Mouse (Mus musculus): ENCODE measurements around the gene Ppfibp1.

Ppfibp1 gene

DNA sequence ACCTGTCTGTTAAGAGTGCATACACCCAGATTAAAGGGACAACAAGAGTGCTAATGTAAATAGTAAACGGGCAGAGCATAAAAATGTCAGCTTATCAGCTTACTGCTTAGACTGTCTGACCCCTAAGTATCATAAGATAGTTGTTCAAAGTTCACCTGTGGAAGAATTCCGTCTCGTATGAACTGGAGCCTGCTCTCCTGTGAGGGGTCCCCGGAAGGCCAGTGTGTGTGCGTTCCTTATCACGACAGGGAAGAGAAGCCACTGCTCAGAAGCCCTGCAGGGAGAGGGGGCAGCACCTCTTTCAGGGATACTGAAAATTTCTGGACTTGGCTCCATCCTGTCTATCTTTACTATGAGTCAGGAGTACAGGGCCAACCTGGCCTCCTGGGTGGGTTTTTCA is 108.7 kb downstream of the Ppfibp1 start:
- DNase-seq (ENCODE audit: low read depth): no peak

- DNase-seq (ENCODE audit: low read depth): no peak
These were observed 110.4 kb downstream of the Ppfibp1 start for GRCm38 (mm10) chr6:146998710-146999109.

GRCm38 (mm10) chr6:146999302-146999701 is 111.0 kb downstream of the Ppfibp1 start:
- no peak for DNase-seq (ENCODE audit: low read depth)

- no peak for DNase-seq (ENCODE audit: low read depth)
These were observed 111.5 kb downstream of the Ppfibp1 start for GRCm38 (mm10) chr6:146999755-147000154.

DNA sequence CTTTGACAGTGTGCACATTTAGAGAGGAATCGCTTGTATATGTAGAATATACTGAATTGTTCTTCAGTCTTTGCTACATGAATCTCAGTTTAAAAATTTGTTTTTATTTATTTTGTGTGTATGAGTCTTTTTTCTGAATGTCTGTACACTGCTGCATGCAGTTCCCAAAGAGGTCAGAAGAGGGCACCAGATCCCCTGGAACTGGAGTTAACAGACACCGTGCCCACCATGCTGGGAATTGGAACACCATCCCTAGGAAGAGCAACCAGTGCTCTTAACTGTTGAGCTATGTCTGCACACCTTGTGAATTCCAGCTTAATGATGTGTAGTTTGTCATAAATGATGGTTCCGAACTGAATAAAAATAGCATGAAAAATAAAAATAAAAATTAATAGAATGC is 119.9 kb downstream of the Ppfibp1 start:
- DNase-seq (ENCODE audit: low read depth): peak; percentile 45

DNA sequence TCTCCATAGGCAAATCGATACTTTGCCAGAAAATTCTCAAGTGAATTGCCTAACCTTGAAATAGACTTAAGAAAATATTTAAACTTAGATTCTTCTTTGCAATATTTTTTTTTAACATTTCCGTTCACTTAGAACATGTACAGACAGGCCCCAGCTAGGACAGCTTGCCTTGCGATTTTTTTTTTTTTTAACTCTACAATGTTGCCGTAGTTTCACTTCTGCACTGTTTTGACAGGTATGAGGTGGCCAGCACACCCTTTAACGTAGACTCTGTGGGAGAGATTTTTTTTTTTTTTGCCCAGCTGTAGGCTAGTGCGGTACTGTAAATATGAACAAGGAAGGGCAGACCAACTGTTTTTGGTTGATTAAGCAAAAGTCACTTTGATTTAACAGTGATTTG is 122.1 kb downstream of the Ppfibp1 start:
- no peak for DNase-seq (ENCODE audit: low read depth)

GRCm38 (mm10) chr6:147010811-147011520 is 122.7 kb downstream of the Ppfibp1 start:
- DNase-seq (ENCODE audit: low read depth): no peak

DNA sequence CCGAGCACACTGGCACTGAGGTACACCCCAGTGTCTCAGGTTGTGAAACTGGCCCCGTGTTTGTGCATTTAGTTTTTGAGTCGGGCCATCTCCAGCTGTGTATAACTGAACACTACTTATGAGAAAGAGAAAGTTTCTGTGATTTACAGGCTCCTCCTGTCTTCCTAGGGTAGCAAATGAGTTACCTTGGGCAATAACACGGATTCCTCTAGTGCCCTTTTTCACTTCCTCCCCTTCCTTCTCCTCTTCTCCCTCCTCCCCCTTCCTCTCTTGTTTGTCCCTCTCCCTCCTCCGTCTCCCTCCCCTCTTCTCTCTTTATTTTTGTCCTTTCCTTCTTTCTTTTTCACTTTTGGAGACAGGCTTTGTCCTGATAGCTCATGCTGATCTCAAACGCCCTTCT is 123.3 kb downstream of the Ppfibp1 start:
- no peak for DNase-seq (ENCODE audit: low read depth)

GRCm38 (mm10) chr6:147011977-147012376 is 123.7 kb downstream of the Ppfibp1 start:
- DNase-seq (ENCODE audit: low read depth): no peak

DNA sequence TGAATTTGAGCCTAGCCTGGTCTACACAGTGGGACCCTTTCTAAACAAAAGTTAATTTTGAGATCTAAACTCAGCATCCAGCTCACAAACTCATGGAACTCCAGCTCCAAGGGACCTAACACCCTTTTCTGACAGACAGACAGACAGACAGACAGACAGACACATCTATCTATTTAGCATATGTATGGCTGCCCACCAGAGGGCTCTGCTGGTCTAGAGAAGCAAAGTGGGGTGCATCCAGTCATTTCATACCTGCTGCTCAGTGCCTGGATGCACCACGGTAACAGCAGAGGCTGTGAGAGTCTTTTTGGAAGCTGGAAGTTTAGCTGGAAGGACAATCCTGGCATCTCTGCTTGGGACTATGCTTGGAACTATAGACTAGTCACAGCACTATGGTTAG is 125.3 kb downstream of the Ppfibp1 start:
- DNase-seq (ENCODE audit: low read depth): no peak

GRCm38 (mm10) chr6:147017906-147018305 is 129.6 kb downstream of the Ppfibp1 start:
- no peak for DNase-seq (ENCODE audit: low read depth)

DNA sequence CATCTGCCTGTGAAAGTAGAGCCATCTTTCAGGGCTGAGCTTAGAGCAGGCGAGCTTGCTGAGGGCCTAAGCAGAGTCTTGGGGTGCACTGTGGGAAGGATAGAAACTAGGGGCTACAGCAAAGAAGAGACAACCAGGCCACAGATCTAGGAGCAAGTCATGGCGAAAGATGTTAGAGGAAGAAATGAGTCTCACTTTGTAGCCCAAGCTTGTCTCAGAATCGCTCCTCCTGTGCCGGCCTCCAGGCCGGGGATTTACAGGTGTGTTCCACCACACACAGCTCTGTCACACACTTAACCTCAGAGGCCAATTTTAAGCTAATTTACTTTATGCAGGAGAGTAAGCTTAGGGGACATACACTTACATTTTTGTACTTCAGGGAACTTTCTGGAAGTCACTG is 130.1 kb downstream of the Ppfibp1 start:
- no peak for DNase-seq (ENCODE audit: low read depth)

DNA sequence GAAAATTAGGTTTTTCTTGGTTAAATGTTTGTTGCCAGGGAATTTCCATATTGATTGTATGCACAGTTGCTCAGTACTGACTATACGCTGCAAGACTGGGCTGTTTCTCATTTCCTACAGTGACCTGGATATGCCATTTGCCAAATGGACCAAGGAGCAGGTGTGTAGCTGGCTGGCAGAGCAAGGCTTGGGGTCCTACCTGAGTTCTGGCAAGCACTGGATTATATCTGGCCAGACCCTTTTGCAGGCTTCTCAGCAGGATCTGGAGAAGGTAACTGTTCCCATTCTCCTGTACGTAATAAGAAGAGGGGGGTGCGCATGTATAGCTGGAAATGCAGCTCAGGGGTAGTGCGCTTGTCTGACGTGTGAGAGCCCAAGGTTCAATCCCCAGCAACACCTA is 132.9 kb downstream of the Ppfibp1 start:
- DNase-seq (ENCODE audit: low read depth): no peak

- no peak for DNase-seq (ENCODE audit: low read depth)
These were observed 134.3 kb downstream of the Ppfibp1 start for GRCm38 (mm10) chr6:147022375-147023132.

DNA sequence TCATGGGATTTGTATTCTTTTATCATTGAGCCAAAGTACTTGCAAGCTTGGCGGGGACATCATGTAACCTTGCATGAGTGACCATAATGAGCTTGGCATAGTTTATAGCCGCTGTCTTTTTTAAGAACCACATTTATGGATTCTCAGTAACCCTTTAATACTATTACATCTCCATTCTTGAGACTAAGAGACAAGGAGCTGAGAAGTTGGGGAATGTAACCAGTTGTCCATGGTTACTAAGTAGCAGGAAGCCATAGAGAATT is 134.8 kb downstream of the Ppfibp1 start:
- DNase-seq (ENCODE audit: low read depth): no peak

- DNase-seq (ENCODE audit: low read depth): no peak
These were observed 135.3 kb downstream of the Ppfibp1 start for GRCm38 (mm10) chr6:147023568-147023967.

DNA sequence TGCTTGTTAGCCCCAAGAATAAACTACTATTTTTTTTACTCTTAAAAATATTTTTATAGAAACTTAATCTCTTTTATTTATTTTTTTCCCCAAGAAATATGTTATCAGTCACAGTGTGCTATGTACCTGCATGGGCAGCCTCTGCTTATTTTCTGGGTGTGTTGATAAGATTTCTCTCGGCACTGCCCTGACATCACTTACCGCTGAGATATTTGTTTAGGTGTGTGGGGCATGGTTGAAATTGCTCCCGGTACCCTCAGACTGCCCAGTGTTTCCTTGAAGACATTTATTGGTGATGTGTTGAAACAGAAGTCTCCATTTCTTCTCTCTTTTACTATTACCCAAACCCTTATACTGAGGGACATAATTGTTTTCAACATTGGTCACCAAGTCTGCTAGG is 136.5 kb downstream of the Ppfibp1 start:
- DNase-seq (ENCODE audit: low read depth): no peak

- DNase-seq (ENCODE audit: low read depth): no peak
These were observed 140.1 kb downstream of the Ppfibp1 start for GRCm38 (mm10) chr6:147028396-147028795.

GRCm38 (mm10) chr6:147029591-147029990 is 141.3 kb downstream of the Ppfibp1 start:
- no peak for DNase-seq (ENCODE audit: low read depth)

GRCm38 (mm10) chr6:147030096-147030885 is 142.0 kb downstream of the Ppfibp1 start:
- DNase-seq (ENCODE audit: low read depth): no peak

DNA sequence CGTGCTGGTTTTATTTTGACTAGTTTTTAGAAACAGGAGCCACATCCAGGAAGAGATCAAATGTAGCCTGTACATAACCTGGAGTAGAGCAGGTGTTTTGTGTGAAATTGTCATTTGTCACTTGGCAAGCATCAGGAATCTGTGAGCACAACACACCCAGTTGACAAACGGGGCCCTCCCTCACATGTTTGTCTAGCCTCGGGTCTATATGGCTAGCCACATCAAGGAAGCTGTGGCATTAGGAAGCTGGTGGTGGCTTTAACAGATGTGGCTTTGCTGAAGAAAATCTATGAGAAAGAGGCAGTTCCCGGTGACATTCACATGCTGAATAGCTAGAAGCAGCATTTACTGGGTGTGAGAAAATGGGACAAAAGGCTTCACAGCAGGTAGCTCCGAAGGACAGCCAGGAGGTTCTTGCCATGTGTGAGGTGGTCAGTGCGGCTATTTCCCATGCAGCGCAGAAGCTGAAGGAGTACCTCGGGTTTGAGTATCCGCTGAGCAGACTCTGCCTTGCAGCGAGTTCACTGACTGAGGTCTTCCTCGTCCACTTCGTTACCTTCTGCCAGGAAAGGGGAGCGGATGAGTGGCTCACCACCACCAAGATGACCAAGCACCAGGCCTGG is 144.1 kb downstream of the Ppfibp1 start, which contains the start of gene Rep15:
Gene Rep15 (plus strand): TSS at position 282 of the 623 bp plus-strand sequence.
- DNase-seq (ENCODE audit: low read depth): no peak
